Mouse (Mus musculus) forebrain, embryonic 16.5 days (tissue): Measurements from ENCODE around the gene Snx14. TPM values are rescaled to one million over a fixed set of nuclear protein-coding genes. Genes with fewer than 3 reads are reported as not detected.
A peak's percentile ranks its signal among the peaks of the same experiment; 100 is the strongest.

ENCODE experiments used
- ATAC-seq: fragments of 200-750 bp; cut with Nextera tagmentation; 2 replicates; pipeline ENCODE4 v1.8.0; 2017; ENCODE audit warnings: mild to moderate bottlenecking, moderate library complexity
- H3K27ac ChIP-seq: fragments of 300-500 bp; sonication (generic); 2 replicates; pipeline ENCODE4 v1.5.1; 2014; ENCODE audit warnings: low read length, control low read depth
- H3K27me3 ChIP-seq: fragments of 300-500 bp; sonication (generic); replicated peaks from 2 replicates; pipeline ENCODE4 v1.6.1; 2014; ENCODE audit warnings: low read length; ENCODE audit not compliant: control insufficient read depth, insufficient read depth
- H3K36me3 ChIP-seq: fragments of 300-500 bp; sonication (generic); 2 replicates; pipeline ENCODE4 v1.6.1; 2014; ENCODE audit not compliant: control insufficient read depth, insufficient read depth
- H3K4me1 ChIP-seq: fragments of 300-500 bp; sonication (generic); replicated peaks from 2 replicates; pipeline ENCODE4 v1.6.1; 2014; ENCODE audit warnings: low read length; ENCODE audit not compliant: control insufficient read depth, insufficient read depth
- H3K4me2 ChIP-seq: fragments of 300-500 bp; sonication (generic); 2 replicates; pipeline ENCODE4 v1.6.1; 2014; ENCODE audit warnings: mild to moderate bottlenecking, low read length, control low read depth
- H3K4me3 ChIP-seq: fragments of 300-500 bp; sonication (generic); replicated peaks from 2 replicates; pipeline ENCODE4 v1.5.1; 2014; ENCODE audit warnings: mild to moderate bottlenecking, low read length, control low read depth
- H3K9ac ChIP-seq: fragments of 300-500 bp; sonication (generic); replicated peaks from 2 replicates; pipeline ENCODE4 v1.6.1; 2014; ENCODE audit warnings: low read depth, low read length, control low read depth
- H3K9me3 ChIP-seq: fragments of 300-500 bp; sonication (generic); 2 replicates; pipeline ENCODE4 v1.6.1; 2016; ENCODE audit warnings: low read length; ENCODE audit not compliant: control insufficient read depth
- WGBS: fragments of 180-500 bp; shearing (Covaris S2); extraction: QIAGEN DNeasy Blood & Tissue Kit; methylation state at CpG from one replicate; pipeline ENCODE4 v1.1.7; 2014; 5-methylcytosine and 5-hydroxymethylcytosine counted together
- polyA plus RNA-seq: library from polyadenylated mRNA; unstranded; fragments of >200 nt; fragmentation: Nextera tagmentation; extraction: Ambion mirVana; gene quantifications from 2 replicates; pipeline ENCODE4 v1.2.1, GENCODE M21; 2015

The Snx14 gene
- polyA plus RNA-seq, 1 experiment from 2014 or later: 32.2 TPM

DNA sequence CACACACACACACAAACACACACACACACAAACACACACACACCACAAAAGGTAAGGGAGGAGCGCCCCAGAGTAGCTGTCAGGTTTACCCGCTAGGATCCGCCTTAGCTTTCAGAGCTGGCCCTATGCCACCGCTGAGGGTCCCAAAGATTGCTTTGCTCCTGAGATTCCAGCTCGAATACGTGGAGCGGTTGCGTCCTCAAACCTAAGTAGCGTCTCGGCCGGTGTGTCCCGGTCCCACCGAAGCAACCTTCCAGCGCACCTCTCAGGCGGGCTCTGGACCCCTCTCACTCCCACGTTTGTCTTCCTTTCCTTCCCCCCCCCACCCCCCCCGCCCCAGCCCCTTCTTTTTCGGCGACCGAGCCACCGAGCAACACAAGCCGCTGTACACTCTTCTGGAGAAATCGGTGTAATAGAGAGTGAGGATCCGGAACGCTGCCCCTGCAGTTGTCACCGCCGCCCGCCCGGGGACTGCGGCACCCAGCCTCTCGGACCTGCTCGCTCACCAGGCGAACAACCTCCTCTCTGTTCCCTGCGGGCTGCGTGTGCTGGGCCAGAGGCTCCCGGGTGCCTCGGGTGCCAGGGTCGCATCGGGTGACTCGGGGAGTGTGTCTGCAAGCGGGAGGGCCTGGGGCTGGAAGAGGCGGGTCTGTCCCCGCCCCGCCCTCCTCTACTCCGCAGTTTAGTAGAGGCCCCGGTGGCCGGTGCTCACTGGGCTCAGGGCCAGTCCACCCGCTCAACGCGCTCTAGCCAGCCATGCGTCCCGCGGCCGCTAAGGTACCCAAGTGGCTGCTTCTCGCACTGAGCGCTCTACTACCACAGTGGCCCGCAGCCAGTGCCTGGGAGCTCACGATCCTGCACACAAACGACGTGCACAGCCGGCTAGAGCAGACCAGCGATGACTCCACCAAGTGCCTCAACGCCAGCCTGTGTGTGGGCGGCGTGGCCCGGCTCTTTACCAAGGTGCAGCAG is 111.5 kb downstream of the Snx14 start, which contains the start of gene Nt5e:
Nt5e (plus strand) TSS at position 268 of the 972 bp plus-strand sequence.
- H3K36me3 ChIP-seq: no peaks in the 10 kb centered on the region
- peak; percentile 91 for ATAC-seq
- H3K4me3 ChIP-seq: peak within 1 kb of the TSS; percentile 71
- under 1% methylated on average over 65 of the region's 66 CpGs for WGBS
- H3K9me3 ChIP-seq: no peaks in the 10 kb centered on the region
- H3K27me3 ChIP-seq: peaks cover 11% of the 10 kb centered on the region; the same call in 1 of the 2 replicates
- H3K4me2 ChIP-seq: peak within 1 kb of the TSS; percentile 99
- H3K9ac ChIP-seq: peak within 1 kb of the TSS; percentile 72
- H3K4me1 ChIP-seq: peaks cover 7% of the 10 kb centered on the region
- H3K27ac ChIP-seq: no peak within 1 kb of the TSS

Other genes starting within 250 kb of the Snx14 start
- 0.71 and 1.1 TPM in 2 replicates for gene Nt5e, start 111.8 kb downstream of the Snx14 start, polyA plus RNA-seq
- gene Gm20537, start 17.7 kb upstream of the Snx14 start, polyA plus RNA-seq: 1.1 and 1.4 TPM in 2 replicates
- gene Syncrip, start 43.6 kb upstream of the Snx14 start, polyA plus RNA-seq: 122 and 136 TPM in 2 replicates
- gene Zfp949, start 109.1 kb upstream of the Snx14 start, polyA plus RNA-seq: 14.7 and 16.8 TPM in 2 replicates
- 0.20 and 0.24 TPM in 2 replicates for gene Trim43a, start 141.9 kb upstream of the Snx14 start, polyA plus RNA-seq